Mouse (Mus musculus): ENCODE results near the gene Klhl41.
"Not testable (repeated sequence)": the region's sequence is repeated elsewhere in the genome, so short reads cannot be mapped to it uniquely, and the experiment has no call there.

DNA sequence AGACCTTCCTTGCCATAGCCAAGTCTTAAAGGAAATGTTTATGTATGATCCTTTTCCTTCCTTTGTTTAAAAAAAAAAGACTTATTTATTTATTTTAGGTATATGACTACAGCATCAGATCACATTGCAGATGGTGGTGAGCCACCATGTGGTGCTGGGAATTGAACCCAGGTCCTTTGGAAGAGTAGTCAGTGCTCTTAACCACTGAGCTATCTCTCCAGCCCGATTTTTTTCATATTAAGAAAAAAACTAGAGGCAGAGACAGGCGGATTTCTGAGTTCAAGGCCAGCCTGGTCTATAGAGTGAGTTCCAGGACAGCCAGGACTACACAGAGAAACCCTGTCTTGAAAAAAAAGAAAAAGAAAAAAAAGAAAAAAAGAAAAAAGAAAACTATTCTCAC lies 7.3 kb downstream of the Klhl41 start:
- not testable (repeated sequence) for TF ChIP-seq GATA1 (IDR thresholded peaks at IDR 0.05; ENCODE audit: borderline replicate concordance, low read length); FLI1 (IDR thresholded peaks at IDR 0.05; ENCODE audit: low read length)
